Mouse (Mus musculus) skeletal muscle tissue, postnatal 0 days (tissue): Measurements from ENCODE around the gene Gm20441. TPM values are rescaled to one million over a fixed set of nuclear protein-coding genes. Genes with fewer than 3 reads are reported as not detected.

Experiments
- polyA plus RNA-seq: library from polyadenylated mRNA; unstranded; fragments of >200 nt; fragmentation: Nextera tagmentation; extraction: Ambion mirVana; gene quantifications from 2 replicates; pipeline ENCODE4 v1.2.1, GENCODE M21; 2015

Gm20441 gene
- polyA plus RNA-seq = not detected in 2 replicates

GRCm38 (mm10) chr10:75780769-75781578, at the start of gene Gm20441, which contains the start of gene Gstt3:
Gm20441 (minus strand) TSS chr10:75780954.
Gstt3 (minus strand) TSS chr10:75781414.

GRCm38 (mm10) chr10:75822443-75822842, 41.7 kb upstream of the Gm20441 start, which contains the start of gene Gstt4:
Gstt4 (minus strand) TSS chr10:75822543.

DNA sequence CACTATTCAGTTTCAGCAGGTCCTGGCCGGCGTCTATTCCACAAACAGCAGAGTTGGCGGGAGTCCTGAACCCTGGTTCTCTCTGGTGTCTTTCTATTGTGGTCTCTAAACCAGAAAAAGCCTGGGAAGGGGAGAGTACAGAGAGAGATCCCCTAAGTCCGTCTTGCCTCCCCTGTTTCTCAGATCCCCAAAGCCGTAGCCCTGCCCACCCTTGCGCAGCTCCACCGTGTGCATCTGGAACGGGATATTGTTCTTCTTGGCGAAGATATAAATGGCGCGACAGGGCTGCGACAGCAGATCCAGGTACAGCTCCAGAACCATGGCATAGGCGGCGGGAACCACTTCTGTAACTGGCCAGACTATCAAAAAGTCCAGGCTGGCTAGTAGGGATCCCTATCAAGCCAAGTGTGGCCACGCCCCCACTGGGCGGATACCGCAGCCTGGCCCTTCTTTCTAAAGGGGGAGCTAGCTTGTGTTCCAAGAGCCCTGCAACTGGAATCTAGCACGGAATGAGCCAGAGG, 17.5 kb upstream of the Gm20441 start, which contains the start of gene Gstt1:
TSS of gene Gstt1 (minus strand) at position 409 of the 521 bp plus-strand sequence.

DNA sequence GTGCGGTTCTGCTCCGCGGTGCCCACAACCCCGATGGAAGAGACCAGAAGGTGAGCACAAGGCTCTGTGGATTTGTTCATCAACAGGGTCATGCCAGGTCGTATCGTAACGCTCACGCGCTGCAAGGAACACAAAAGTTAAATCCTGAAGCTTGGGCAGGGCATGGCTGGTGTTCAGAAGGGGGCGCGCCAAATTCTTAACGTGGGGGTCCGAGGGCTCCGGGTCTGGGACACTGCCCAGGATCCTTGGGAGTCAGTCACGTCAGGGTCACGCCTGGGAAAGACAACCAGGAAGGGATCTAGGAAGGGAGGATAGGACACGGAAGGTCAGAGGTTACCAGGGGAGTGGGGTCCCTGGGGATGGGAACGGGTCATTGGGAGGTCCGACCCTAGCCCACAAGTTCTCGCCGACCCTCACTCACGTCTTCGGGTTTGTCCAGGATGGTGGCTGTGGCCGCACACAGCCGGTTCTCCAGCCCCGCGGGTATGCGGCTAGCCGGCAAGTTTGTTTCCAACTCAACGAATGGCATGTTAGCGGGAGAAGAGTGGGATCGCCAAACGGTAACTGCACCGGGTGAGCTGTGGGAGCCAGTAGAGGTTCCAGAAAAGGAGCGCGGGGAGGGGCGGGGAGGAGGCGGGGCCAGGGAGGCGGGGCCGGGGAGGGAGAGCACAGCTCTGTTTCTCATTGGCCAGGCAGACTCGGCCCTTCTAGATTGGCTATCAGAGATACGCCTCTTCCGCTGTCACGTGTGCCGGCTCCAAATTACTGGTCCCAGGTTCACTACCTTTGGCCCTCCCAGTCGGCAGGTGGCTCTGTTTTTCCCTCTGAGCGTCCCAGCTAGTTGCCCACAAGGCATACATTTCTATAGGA, 7.7 kb downstream of the Gm20441 start, which contains the start of gene Ddt:
TSS of gene Ddt (minus strand) at position 620 of the 870 bp plus-strand sequence.

GRCm38 (mm10) chr10:75763682-75764518, 16.9 kb downstream of the Gm20441 start, which contains the start of gene Cabin1:
Cabin1 (minus strand) TSS chr10:75764341.

Other genes with a start within 250 kb of the Gm20441 start
- 0.46 TPM in 2 replicates for gene Lrrc75b, start 220.6 kb downstream of the Gm20441 start, polyA plus RNA-seq
- gene Ggt1, start 219.3 kb downstream of the Gm20441 start, polyA plus RNA-seq = not detected in 2 replicates
- 7.3 and 9.4 TPM in 2 replicates for gene Ggt5, start 191.6 kb downstream of the Gm20441 start, polyA plus RNA-seq
- 4.9 and 5.1 TPM in 2 replicates for gene Susd2, start 136.9 kb downstream of the Gm20441 start, polyA plus RNA-seq
- 15.4 and 17.0 TPM in 2 replicates for gene Cabin1, start 16.6 kb downstream of the Gm20441 start, polyA plus RNA-seq
- 53.2 and 61.3 TPM in 2 replicates for gene Ddt, start 7.5 kb downstream of the Gm20441 start, polyA plus RNA-seq
- 4.5 and 5.3 TPM in 2 replicates for gene Gstt3, start 460 bp upstream of the Gm20441 start, polyA plus RNA-seq
- gene Gstt1, start 17.6 kb upstream of the Gm20441 start, polyA plus RNA-seq = 8.6 and 8.9 TPM in 2 replicates
- gene Gstt4, start 41.6 kb upstream of the Gm20441 start, polyA plus RNA-seq = not detected in 2 replicates
- 9.9 and 11.9 TPM in 2 replicates for gene Gstt2, start 56.5 kb upstream of the Gm20441 start, polyA plus RNA-seq
- 482 and 560 TPM in 2 replicates for gene Mif, start 79.3 kb upstream of the Gm20441 start, polyA plus RNA-seq
- 0.50 and 0.58 TPM in 2 replicates for gene Derl3, start 112.5 kb upstream of the Gm20441 start, polyA plus RNA-seq
- 60.6 and 68.3 TPM in 2 replicates for gene Smarcb1, start 140.7 kb upstream of the Gm20441 start, polyA plus RNA-seq
- gene Chchd10, start 152.2 kb upstream of the Gm20441 start, polyA plus RNA-seq = 555 and 642 TPM in 2 replicates
- gene Mmp11, start 155.5 kb upstream of the Gm20441 start, polyA plus RNA-seq = 11.6 and 12.3 TPM in 2 replicates
- gene Gm867, start 159.7 kb upstream of the Gm20441 start, polyA plus RNA-seq = not detected in 2 replicates
- 0.24 TPM in 1 of 2 replicates, not detected in the other for gene Vpreb3, start 162.1 kb upstream of the Gm20441 start, polyA plus RNA-seq
- gene Gm5134, start 173.6 kb upstream of the Gm20441 start, polyA plus RNA-seq = not detected in 2 replicates